Mouse (Mus musculus) ES-Bruce4 (cell line): Measurements from ENCODE around the gene Gjb4. TPM values are rescaled to one million over a fixed set of nuclear protein-coding genes. Genes with fewer than 3 reads are reported as not detected.
A peak's percentile ranks its signal among the peaks of the same experiment; 100 is the strongest.

ENCODE experiments used
- H3K27ac ChIP-seq: 2 replicates; pipeline ENCODE4 v1.5.1; 2012; ENCODE audit warnings: low read length, inconsistent platforms; ENCODE audit not compliant: insufficient read depth
- H3K27me3 ChIP-seq: 2 replicates; pipeline ENCODE4 v1.6.1; 2012; ENCODE audit warnings: mild to moderate bottlenecking, low read length, inconsistent platforms; ENCODE audit not compliant: control insufficient read depth, poor library complexity, insufficient read depth, severe bottlenecking
- H3K36me3 ChIP-seq: 2 replicates; pipeline ENCODE4 v1.6.1; 2012; ENCODE audit warnings: inconsistent platforms, mild to moderate bottlenecking, low read length, moderate library complexity; ENCODE audit not compliant: control insufficient read depth, poor library complexity, insufficient read depth, severe bottlenecking
- H3K4me1 ChIP-seq: one replicate; pipeline ENCODE4 v1.8.1; 2011; ENCODE audit warnings: low read length; ENCODE audit not compliant: control insufficient read depth, insufficient read depth
- H3K4me3 ChIP-seq: 2 replicates; pipeline ENCODE4 v1.5.1; 2011; ENCODE audit warnings: low read depth, mild to moderate bottlenecking, low read length
- H3K9ac ChIP-seq: 2 replicates; pipeline ENCODE4 v1.6.1; 2012; ENCODE audit warnings: low read depth, mild to moderate bottlenecking, inconsistent platforms; ENCODE audit not compliant: poor library complexity, severe bottlenecking
- H3K9me3 ChIP-seq: replicated peaks from 2 replicates; pipeline ENCODE4 v1.6.1; 2012; ENCODE audit warnings: mild to moderate bottlenecking, low read length, inconsistent platforms; ENCODE audit not compliant: control insufficient read depth, poor library complexity, insufficient read depth, severe bottlenecking
- CTCF ChIP-seq: IDR thresholded peaks from one replicate; pipeline ENCODE4 v1.8.1; 2011; ENCODE audit warnings: low read depth, low read length
- EP300 ChIP-seq: IDR thresholded peaks from 2 replicates; pipeline ENCODE4 v1.6.1; 2011; ENCODE audit warnings: low read depth, low read length; ENCODE audit not compliant: insufficient read depth
- POLR2A ChIP-seq: IDR thresholded peaks from one replicate; pipeline ENCODE4 v1.8.1; 2011; ENCODE audit warnings: low read length; ENCODE audit not compliant: insufficient read depth
- polyA plus RNA-seq: library from polyadenylated mRNA; stranded (reverse); fragments of >200 nt; gene quantifications from 2 replicates; pipeline ENCODE4 v1.2.4, GENCODE M21; 2011; ENCODE audit warnings: low read depth; ENCODE audit not compliant: missing spikeins, insufficient read depth, insufficient read length

The Gjb4 gene
- polyA plus RNA-seq, 1 experiment, result 2.1 TPM

DNA sequence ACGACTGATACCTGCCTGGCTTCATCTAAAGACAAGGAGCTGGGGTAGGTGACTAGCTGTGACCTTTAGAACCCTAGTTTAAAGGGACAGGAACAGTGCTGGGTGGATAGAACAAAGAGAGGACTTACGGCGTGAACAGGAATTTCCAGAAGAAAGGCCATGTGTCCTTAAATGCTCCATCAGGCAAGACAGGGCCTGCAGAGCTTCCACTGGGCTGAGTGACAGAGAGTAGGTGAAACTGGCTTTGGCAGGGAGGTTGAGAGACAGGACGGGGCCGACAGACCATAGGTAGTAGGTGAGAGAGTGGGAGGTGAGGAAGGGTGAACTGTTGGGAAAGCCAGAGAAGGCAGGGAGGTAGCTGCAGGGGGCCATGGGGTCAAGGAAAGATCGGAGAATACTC lies 12.5 kb downstream of the Gjb4 start:
- no peaks in the 10 kb centered on the region for H3K9me3 ChIP-seq
- H3K27ac ChIP-seq, result peak overlapping the region; percentile 14
- TF ChIP-seq CTCF (no peak), POLR2A (no peak), EP300 (no peak)
- H3K27me3 ChIP-seq, result no peaks in the 10 kb centered on the region
- H3K9ac ChIP-seq, result peak overlapping the region; percentile 38
- no peaks in the 10 kb centered on the region for H3K36me3 ChIP-seq
- peaks cover 10% of the 10 kb centered on the region for H3K4me1 ChIP-seq
- peak overlapping the region; percentile 33 for H3K4me3 ChIP-seq

GRCm38 (mm10) chr4:127337668-127338067 lies 16.2 kb downstream of the Gjb4 start:
- H3K27ac ChIP-seq, result peak overlapping the region; percentile 48; the same call in 1 of the 2 replicates
- no peak overlapping the region for H3K4me3 ChIP-seq
- H3K27me3 ChIP-seq, result no peaks in the 10 kb centered on the region
- no peaks in the 10 kb centered on the region for H3K9me3 ChIP-seq
- TF ChIP-seq EP300 (no peak), POLR2A (no peak), CTCF (no peak)
- H3K36me3 ChIP-seq, result no peaks in the 10 kb centered on the region
- no peak overlapping the region for H3K9ac ChIP-seq
- H3K4me1 ChIP-seq, result peaks cover 7% of the 10 kb centered on the region

- H3K27ac ChIP-seq, result peak overlapping the region; percentile 34; the same call in 1 of the 2 replicates
- H3K27me3 ChIP-seq, result no peaks in the 10 kb centered on the region
- H3K4me3 ChIP-seq, result no peak overlapping the region
- H3K36me3 ChIP-seq, result no peaks in the 10 kb centered on the region
- peaks cover 7% of the 10 kb centered on the region for H3K4me1 ChIP-seq
- H3K9ac ChIP-seq, result no peak overlapping the region
- TF ChIP-seq CTCF (no peak), EP300 (peak; percentile 84), POLR2A (no peak)
- H3K9me3 ChIP-seq, result no peaks in the 10 kb centered on the region
Measured at GRCm38 (mm10) chr4:127334870-127335504, 18.9 kb downstream of the Gjb4 start.

GRCm38 (mm10) chr4:127331171-127331570 lies 22.7 kb downstream of the Gjb4 start:
- H3K9me3 ChIP-seq, result no peaks in the 10 kb centered on the region
- H3K27me3 ChIP-seq, result no peaks in the 10 kb centered on the region
- peaks cover 4% of the 10 kb centered on the region for H3K36me3 ChIP-seq
- H3K4me1 ChIP-seq, result peaks cover 1% of the 10 kb centered on the region
- TF ChIP-seq CTCF (no peak), EP300 (no peak), POLR2A (no peak)
- H3K4me3 ChIP-seq, result peak overlapping the region; percentile 69
- peak overlapping the region; percentile 93 for H3K9ac ChIP-seq
- H3K27ac ChIP-seq, result peak overlapping the region; percentile 0; the same call in 1 of the 2 replicates

DNA sequence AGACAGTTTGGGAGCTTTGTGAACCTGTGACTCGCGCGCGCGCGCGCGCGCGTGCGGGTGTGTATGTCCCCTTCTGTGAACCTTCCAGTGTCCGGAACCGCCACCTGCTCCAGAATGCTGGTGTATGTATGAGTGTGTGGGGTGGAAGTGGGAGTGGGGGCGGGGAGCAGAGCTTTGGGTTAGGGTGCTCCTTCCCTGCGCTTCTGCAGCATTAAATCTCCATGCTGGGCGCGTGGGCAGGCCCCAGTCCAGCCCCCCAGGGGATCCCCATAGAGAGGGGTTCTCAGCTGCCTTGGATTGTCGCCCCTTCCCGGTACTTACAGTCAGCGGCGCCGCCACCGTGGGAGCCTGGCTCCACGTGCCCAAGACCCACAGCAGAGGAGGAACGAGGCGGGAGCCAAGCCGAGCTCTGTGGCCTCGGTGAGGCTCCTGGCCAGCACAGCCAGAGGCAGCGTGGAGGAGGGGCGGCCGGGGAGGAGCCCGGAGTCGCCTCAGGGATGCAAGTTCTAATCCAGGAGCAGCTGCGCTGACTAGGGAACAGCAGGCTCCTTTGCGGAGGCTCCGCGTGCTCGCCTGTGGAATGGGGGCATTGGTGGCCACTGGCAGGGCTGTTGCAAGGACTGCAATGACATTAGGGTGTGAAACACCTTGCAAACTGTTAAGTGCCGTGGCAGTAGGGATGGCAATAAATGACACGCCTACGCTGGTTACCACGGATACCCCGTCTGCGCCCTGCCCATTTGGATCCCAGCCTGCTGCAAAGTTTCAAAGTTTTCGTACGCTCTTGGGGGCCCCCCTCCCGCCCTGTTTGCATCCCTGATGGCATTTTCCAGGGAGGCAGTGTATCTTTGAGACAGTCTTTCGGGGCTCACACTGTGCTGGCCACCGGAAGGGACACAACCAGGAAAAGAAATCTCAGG lies 23.4 kb downstream of the Gjb4 start, which contains the start of gene Gjb3:
TSS of gene Gjb3 (minus strand) at position 664 of the 920 bp plus-strand sequence.
- peak within 1 kb of the TSS; percentile 97 for H3K27ac ChIP-seq
- H3K4me1 ChIP-seq, result peaks cover under 1% of the 10 kb centered on the region
- TF ChIP-seq EP300 (peak; percentile 73), POLR2A (no peak)
- peaks cover 12% of the 10 kb centered on the region for H3K36me3 ChIP-seq
- H3K27me3 ChIP-seq, result no peaks in the 10 kb centered on the region
- peak within 1 kb of the TSS; percentile 69 for H3K4me3 ChIP-seq
- H3K9me3 ChIP-seq, result no peaks in the 10 kb centered on the region
- H3K9ac ChIP-seq, result peak within 1 kb of the TSS; percentile 93
